Mouse (Mus musculus) limb, embryonic 15.5 days (tissue): ENCODE results near the gene Stard3. TPM values are rescaled to one million over a fixed set of nuclear protein-coding genes. Genes with fewer than 3 reads are reported as not detected.
A peak's percentile ranks its signal among the peaks of the same experiment; 100 is the strongest.

ENCODE experiments used
- ATAC-seq: fragments of 200-750 bp; cut with Nextera tagmentation; 2 replicates; pipeline ENCODE4 v1.8.0; 2017; ENCODE audit warnings: low read depth, moderate TSS enrichment; ENCODE audit not compliant: insufficient number of reproducible peaks, low FRiP score, low TSS enrichment
- H3K27ac ChIP-seq: fragments of 300-500 bp; sonication (generic); 2 replicates; pipeline ENCODE4 v1.5.1; 2015; ENCODE audit warnings: moderate library complexity, mild to moderate bottlenecking, inconsistent platforms
- H3K27me3 ChIP-seq: fragments of 300-500 bp; sonication (generic); 2 replicates; pipeline ENCODE4 v1.6.1; 2015; ENCODE audit warnings: inconsistent platforms
- H3K36me3 ChIP-seq: fragments of 300-500 bp; sonication (generic); 2 replicates; pipeline ENCODE4 v1.6.1; 2015; ENCODE audit warnings: inconsistent platforms
- H3K4me1 ChIP-seq: fragments of 300-500 bp; sonication (generic); 2 replicates; pipeline ENCODE4 v1.6.1; 2015; ENCODE audit warnings: inconsistent platforms
- H3K4me2 ChIP-seq: fragments of 300-500 bp; sonication (generic); 2 replicates; pipeline ENCODE4 v1.6.1; 2015; ENCODE audit warnings: mild to moderate bottlenecking, inconsistent platforms
- H3K4me3 ChIP-seq: fragments of 300-500 bp; sonication (generic); 2 replicates; pipeline ENCODE4 v1.5.1; 2015; ENCODE audit warnings: mild to moderate bottlenecking, inconsistent platforms
- H3K9ac ChIP-seq: fragments of 300-500 bp; sonication (generic); 2 replicates; pipeline ENCODE4 v1.6.1; 2015; ENCODE audit warnings: inconsistent platforms
- H3K9me3 ChIP-seq: fragments of 300-500 bp; sonication (generic); 2 replicates; pipeline ENCODE4 v1.6.1; 2016; ENCODE audit warnings: inconsistent platforms
- WGBS: fragments of 180-500 bp; shearing (Covaris S2); methylation state at CpG from one replicate; pipeline ENCODE4 v1.1.7; 2015; 5-methylcytosine and 5-hydroxymethylcytosine counted together
- polyA plus RNA-seq: library from polyadenylated mRNA; unstranded; fragments of >200 nt; fragmentation: Nextera tagmentation; extraction: Ambion mirVana; gene quantifications from 2 replicates; pipeline ENCODE4 v1.2.1, GENCODE M21; 2015

Gene Stard3
- polyA plus RNA-seq, 1 experiment from 2014 or later, result 36.6 TPM

GRCm38 (mm10) chr11:98417074-98417473 is 58.9 kb downstream of the Stard3 start:
- Histone ChIP-seq H3K4me3 (no peak overlapping the region), H3K27ac (0 out of 2 replicates have a peak overlapping the region, but pooled peaks have one; percentile 43), H3K9me3 (no peaks in the 10 kb centered on the region), H3K4me2 (no peak overlapping the region), H3K36me3 (peaks cover 26% of the 10 kb centered on the region), H3K9ac (no peak overlapping the region), H3K27me3 (no peaks in the 10 kb centered on the region), H3K4me1 (peaks cover 53% of the 10 kb centered on the region)
- ATAC-seq, result no peak
- WGBS, result 52% methylated on average over 1 of the region's 1 CpGs

GRCm38 (mm10) chr11:98418273-98418672 is 60.1 kb downstream of the Stard3 start:
- Histone ChIP-seq H3K9me3 (no peaks in the 10 kb centered on the region), H3K4me3 (no peak overlapping the region), H3K36me3 (peaks cover 38% of the 10 kb centered on the region), H3K27me3 (no peaks in the 10 kb centered on the region), H3K9ac (no peak overlapping the region), H3K4me2 (no peak overlapping the region), H3K4me1 (peaks cover 52% of the 10 kb centered on the region), H3K27ac (peak overlapping the region; percentile 67)
- WGBS, result 52% methylated on average over 4 of the region's 6 CpGs
- no peak for ATAC-seq

GRCm38 (mm10) chr11:98418939-98419547 is 60.9 kb downstream of the Stard3 start:
- WGBS, result 74% methylated on average over 10 of the region's 10 CpGs
- Histone ChIP-seq H3K9me3 (no peaks in the 10 kb centered on the region), H3K9ac (no peak overlapping the region), H3K36me3 (peaks cover 45% of the 10 kb centered on the region), H3K27me3 (no peaks in the 10 kb centered on the region), H3K4me1 (peaks cover 45% of the 10 kb centered on the region), H3K4me3 (no peak overlapping the region), H3K27ac (peak overlapping the region; percentile 67), H3K4me2 (no peak overlapping the region)
- no peak for ATAC-seq

- ATAC-seq, result no peak
- no peak overlapping the region for H3K4me2 ChIP-seq
- no peak overlapping the region for H3K4me3 ChIP-seq
- H3K4me1 ChIP-seq, result 0 out of 2 replicates have a peak, but pooled peaks cover 3% of the 10 kb centered on the region
- peaks cover 98% of the 10 kb centered on the region for H3K36me3 ChIP-seq
- WGBS, result 92% methylated on average over 7 of the region's 7 CpGs
- no peak overlapping the region for H3K27ac ChIP-seq
- H3K9ac ChIP-seq, result no peak overlapping the region
- H3K9me3 ChIP-seq, result no peaks in the 10 kb centered on the region
- H3K27me3 ChIP-seq, result no peaks in the 10 kb centered on the region
Observed at GRCm38 (mm10) chr11:98426592-98426991, 68.4 kb downstream of the Stard3 start.

- Histone ChIP-seq H3K9me3 (no peaks in the 10 kb centered on the region), H3K9ac (no peak overlapping the region), H3K27ac (0 out of 2 replicates have a peak overlapping the region, but pooled peaks have one; percentile 57), H3K27me3 (no peaks in the 10 kb centered on the region), H3K4me2 (no peak overlapping the region), H3K36me3 (peaks cover 97% of the 10 kb centered on the region), H3K4me1 (0 out of 2 replicates have a peak, but pooled peaks cover 3% of the 10 kb centered on the region), H3K4me3 (no peak overlapping the region)
- ATAC-seq, result no peak
- WGBS, result 73% methylated on average over 5 of the region's 5 CpGs
Observed at GRCm38 (mm10) chr11:98428436-98428835, 70.3 kb downstream of the Stard3 start.

Other genes starting within 250 kb of the Stard3 start
- 19.5 and 21.0 TPM in 2 replicates for gene Fbxl20, start 208.0 kb upstream of the Stard3 start, polyA plus RNA-seq
- gene Med1, start 165.1 kb upstream of the Stard3 start, polyA plus RNA-seq, result 54.4 and 58.2 TPM in 2 replicates
- gene Cdk12, start 155.3 kb upstream of the Stard3 start, polyA plus RNA-seq, result 8.7 and 8.9 TPM in 2 replicates
- not detected in 2 replicates for gene Neurod2, start 28.7 kb upstream of the Stard3 start, polyA plus RNA-seq
- 3.7 and 4.3 TPM in 2 replicates for gene Ppp1r1b, start 10.0 kb upstream of the Stard3 start, polyA plus RNA-seq
- gene Tcap, start 25.4 kb downstream of the Stard3 start, polyA plus RNA-seq, result 18.1 and 45.8 TPM in 2 replicates
- 1.6 TPM in 2 replicates for gene Pnmt, start 28.1 kb downstream of the Stard3 start, polyA plus RNA-seq
- gene Pgap3, start 42.1 kb downstream of the Stard3 start, polyA plus RNA-seq, result 12.6 and 13.0 TPM in 2 replicates
- gene Erbb2, start 54.1 kb downstream of the Stard3 start, polyA plus RNA-seq, result 63.3 and 70.7 TPM in 2 replicates
- 100 and 109 TPM in 2 replicates for gene Mien1, start 80.6 kb downstream of the Stard3 start, polyA plus RNA-seq
- 10.5 and 11.1 TPM in 2 replicates for gene Grb7, start 88.0 kb downstream of the Stard3 start, polyA plus RNA-seq
- gene Ikzf3, start 187.7 kb downstream of the Stard3 start, polyA plus RNA-seq, result 0.36 and 0.74 TPM in 2 replicates
- gene Zpbp2, start 192.7 kb downstream of the Stard3 start, polyA plus RNA-seq, result 0.12 and 0.17 TPM in 2 replicates
- 86.7 and 87.1 TPM in 2 replicates for gene Ormdl3, start 229.0 kb downstream of the Stard3 start, polyA plus RNA-seq
- not detected in 2 replicates for gene Lrrc3c, start 239.9 kb downstream of the Stard3 start, polyA plus RNA-seq